In the genomic region with DNA sequence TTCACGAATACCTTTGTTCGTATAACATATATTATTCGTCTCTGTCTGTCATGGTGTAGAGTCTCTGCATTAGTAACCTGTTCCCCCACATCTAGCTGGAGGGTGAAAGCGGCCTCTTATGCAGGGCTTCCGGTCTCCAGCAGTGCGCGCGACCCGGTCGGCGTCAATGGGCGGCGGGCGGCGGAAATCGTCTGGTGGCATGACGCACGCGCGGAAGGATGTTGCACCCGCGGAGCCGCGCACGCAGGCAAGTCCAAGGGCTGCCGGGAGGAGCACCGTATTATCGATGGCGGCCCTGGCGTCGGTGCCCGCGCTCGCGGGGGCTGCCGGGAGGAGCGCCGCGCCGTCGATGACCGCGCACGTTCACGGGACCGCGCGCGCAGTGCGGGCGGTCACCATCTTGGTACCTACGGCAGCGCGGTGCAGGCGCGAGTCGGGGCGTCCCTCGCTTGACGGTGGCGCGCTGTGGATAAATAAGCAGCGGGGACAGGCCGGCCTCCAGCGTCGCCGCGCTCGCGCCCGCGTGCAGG, we compare ENCODE assay signal across 7 mouse cellular contexts. TPM values are rescaled to one million over a fixed set of nuclear protein-coding genes. Genes with fewer than 3 reads are reported as not detected.
DNase-seq lines count a peak whose midpoint lies in the region; ATAC-seq lines count a peak whose summit lies in the region.

Gene Ube3c, plus strand, starts transcription at position 395 of the 530 bp plus-strand sequence.

- peak within 1 kb of the TSS; percentile 94 for H3K27ac ChIP-seq in embryonic facial prominence, embryonic 12.5 days
- peak within 1 kb of the TSS; percentile 87 for H3K27ac ChIP-seq in limb, embryonic 11.5 days (replicated peaks; ENCODE audit: low read depth, low read length)
- peak within 1 kb of the TSS; percentile 93 for H3K27ac ChIP-seq in midbrain, embryonic 14.5 days (replicated peaks; ENCODE audit: low read depth, low read length)

- H3K36me3 ChIP-seq in embryonic facial prominence, embryonic 12.5 days = 0 out of 2 replicates have a peak, but pooled peaks cover 8% of the 10 kb centered on the region
- peaks cover 2% of the 10 kb centered on the region; the same call in 1 of the 2 replicates for H3K36me3 ChIP-seq in limb, embryonic 11.5 days (ENCODE audit: control insufficient read depth, insufficient read depth, low read length)
- H3K36me3 ChIP-seq in midbrain, embryonic 14.5 days (ENCODE audit: control insufficient read depth, insufficient read depth, low read length) = no peaks in the 10 kb centered on the region

- no peaks in the 10 kb centered on the region for H3K27me3 ChIP-seq in embryonic facial prominence, embryonic 12.5 days
- no peaks in the 10 kb centered on the region for H3K27me3 ChIP-seq in limb, embryonic 11.5 days (ENCODE audit: control insufficient read depth, insufficient read depth, low read length)
- H3K27me3 ChIP-seq in midbrain, embryonic 14.5 days (ENCODE audit: control insufficient read depth, insufficient read depth, low read length) = no peaks in the 10 kb centered on the region

- H3K9ac ChIP-seq in embryonic facial prominence, embryonic 12.5 days = peak within 1 kb of the TSS; percentile 78
- peak within 1 kb of the TSS; percentile 77 for H3K9ac ChIP-seq in limb, embryonic 11.5 days (ENCODE audit: low read length)
- H3K9ac ChIP-seq in midbrain, embryonic 14.5 days (replicated peaks; ENCODE audit: low read length) = peak within 1 kb of the TSS; percentile 77

- under 1% methylated on average over 70 of the region's 72 CpGs for WGBS in embryonic facial prominence, embryonic 12.5 days
- under 1% methylated on average over 63 of the region's 72 CpGs for WGBS in limb, embryonic 11.5 days
- WGBS in midbrain, embryonic 14.5 days = under 1% methylated on average over 71 of the region's 72 CpGs

- peak; percentile 98 for DNase-seq in adrenal gland, postnatal 25 days
- DNase-seq in heart, adult 11 months = peak; percentile 100
- peak; percentile 97 for DNase-seq in kidney, adult 18-20 months
- DNase-seq in limb, embryonic 11.5 days (ENCODE audit: low spot score) = peak; percentile 98
- peak; percentile 99 for DNase-seq in midbrain, embryonic 14.5 days
- peak; percentile 95 to 97 for DNase-seq in spleen, adult 18-20 months

- H3K4me2 ChIP-seq in embryonic facial prominence, embryonic 12.5 days (replicated peaks) = peak within 1 kb of the TSS; percentile 96
- H3K4me2 ChIP-seq in limb, embryonic 11.5 days (ENCODE audit: low read depth, severe bottlenecking) = peak within 1 kb of the TSS; percentile 92
- peak within 1 kb of the TSS; percentile 85 for H3K4me2 ChIP-seq in midbrain, embryonic 14.5 days (ENCODE audit: low read length)

- peaks cover 16% of the 10 kb centered on the region for H3K4me1 ChIP-seq in embryonic facial prominence, embryonic 12.5 days
- peaks cover 7% of the 10 kb centered on the region; the same call in 1 of the 2 replicates for H3K4me1 ChIP-seq in limb, embryonic 11.5 days (ENCODE audit: control insufficient read depth, insufficient read depth, low read length)
- peaks cover 17% of the 10 kb centered on the region for H3K4me1 ChIP-seq in midbrain, embryonic 14.5 days (ENCODE audit: control insufficient read depth, insufficient read depth, low read length)

- ATAC-seq in embryonic facial prominence, embryonic 12.5 days (ENCODE audit: insufficient number of reproducible peaks, insufficient read depth, low FRiP score, low TSS enrichment) = peak; percentile 97
- ATAC-seq in limb, embryonic 11.5 days (ENCODE audit: insufficient number of reproducible peaks, low FRiP score, low TSS enrichment, low read depth) = peak; percentile 94
- ATAC-seq in midbrain, embryonic 14.5 days (ENCODE audit: low FRiP score, low TSS enrichment) = peak; percentile 97

- no peaks in the 10 kb centered on the region for H3K9me3 ChIP-seq in embryonic facial prominence, embryonic 12.5 days
- no peaks in the 10 kb centered on the region for H3K9me3 ChIP-seq in limb, embryonic 11.5 days (ENCODE audit: control insufficient read depth, low read length)
- H3K9me3 ChIP-seq in midbrain, embryonic 14.5 days (ENCODE audit: control insufficient read depth, low read length) = no peaks in the 10 kb centered on the region

- peak within 1 kb of the TSS; percentile 86 for H3K4me3 ChIP-seq in embryonic facial prominence, embryonic 12.5 days
- peak within 1 kb of the TSS; percentile 70 for H3K4me3 ChIP-seq in limb, embryonic 11.5 days (ENCODE audit: low read depth, low read length)
- peak within 1 kb of the TSS; percentile 77 for H3K4me3 ChIP-seq in midbrain, embryonic 14.5 days (replicated peaks; ENCODE audit: low read depth, low read length)

RNA-seq across cellular contexts. Expression of gene Ube3c, which starts in this region (rescaled TPM):
- 57.9 and 58.6 TPM in 2 replicates for total RNA-seq in adrenal gland, postnatal 25 days (2021)
- polyA plus RNA-seq in embryonic facial prominence, embryonic 12.5 days (2016; fragmentation: Nextera tagmentation; extraction: Ambion mirVana) = 39.5 and 42.9 TPM in 2 replicates
- polyA plus RNA-seq in limb, embryonic 11.5 days (2014; fragmentation: Nextera tagmentation; extraction: Ambion mirVana) = 31.9 and 34.5 TPM in 2 replicates
- polyA plus RNA-seq in midbrain, embryonic 14.5 days (2014; fragmentation: Nextera tagmentation; extraction: Ambion mirVana) = 41.2 and 51.6 TPM in 2 replicates

Comparison
In these comparisons a context has a peak if more than half of its experiments do, and no peak if none do; other contexts are left out.
1. Peak in every context shown above with its lines: DNase-seq, ATAC-seq, H3K4me3 ChIP-seq and H3K27ac ChIP-seq.